Mouse (Mus musculus) hematopoietic stem cell, adult 5-6 weeks (primary cell): ENCODE measurements at regions not wholly inside any gene's neighbourhood (a gene's known extent, or its start where the extent isn't known, plus 50 kb on each side); places are given as distances from the start of the nearest gene placed in this dataset.

Experiments used
- ATAC-seq, 2 experiments: fragments of 125-278 bp in 1 of 2; replicated peaks in 1 of 2; 2 replicates each; pipeline ENCODE4 v1.8.0; 2016 to 2017; ENCODE audit warnings: inconsistent platforms in 2 of 2, mild to moderate bottlenecking in 2 of 2, moderate number of reproducible peaks in 2 of 2, low read depth in 1 of 2, moderate TSS enrichment in 1 of 2; ENCODE audit not compliant: low FRiP score in 2 of 2, poor library complexity in 2 of 2, severe bottlenecking in 2 of 2, insufficient read depth in 1 of 2, low TSS enrichment in 1 of 2

GRCm38 (mm10) chr4:106116611-106117010 lies 199.4 kb upstream of the Usp24 start:
- ATAC-seq: no peak

GRCm38 (mm10) chr4:106121306-106121705 lies 194.7 kb upstream of the Usp24 start:
- no peak for ATAC-seq

- ATAC-seq: no peak; a peak in 1 of 4 replicates
Measured at GRCm38 (mm10) chr4:106123038-106123654, 192.9 kb upstream of the Usp24 start.

GRCm38 (mm10) chr4:106127199-106127598 lies 188.8 kb upstream of the Usp24 start:
- ATAC-seq: no peak

GRCm38 (mm10) chr4:106127641-106128040 lies 188.4 kb upstream of the Usp24 start:
- peak in 1 of 2 experiments; percentile 45; a peak in 1 of 4 replicates for ATAC-seq

GRCm38 (mm10) chr4:106129327-106129726 lies 186.7 kb upstream of the Usp24 start:
- ATAC-seq: no peak

- no peak for ATAC-seq
Measured at GRCm38 (mm10) chr4:106129803-106130202, 186.2 kb upstream of the Usp24 start.

GRCm38 (mm10) chr4:106133746-106134730 lies 182.0 kb upstream of the Usp24 start:
- ATAC-seq: no peak

- ATAC-seq: no peak
Measured at GRCm38 (mm10) chr4:106142741-106143140, 173.3 kb upstream of the Usp24 start.

- no peak for ATAC-seq
Measured at GRCm38 (mm10) chr4:106144351-106145116, 171.5 kb upstream of the Usp24 start.

GRCm38 (mm10) chr4:106146919-106147460 lies 169.0 kb upstream of the Usp24 start:
- no peak for ATAC-seq

- no peak for ATAC-seq
Measured at GRCm38 (mm10) chr4:106148866-106149265, 167.1 kb upstream of the Usp24 start.

- no peak for ATAC-seq
Measured at GRCm38 (mm10) chr4:106149471-106150048, 166.5 kb upstream of the Usp24 start.

- ATAC-seq: no peak
Measured at GRCm38 (mm10) chr4:106150775-106151174, 165.2 kb upstream of the Usp24 start.

- no peak for ATAC-seq
Measured at GRCm38 (mm10) chr4:106157451-106158179, 158.4 kb upstream of the Usp24 start.

- 0 out of 4 replicates have a peak, but pooled peaks of 1 of the 2 experiments have one; percentile 17 for ATAC-seq
Measured at GRCm38 (mm10) chr4:106161592-106161991, 154.4 kb upstream of the Usp24 start.

GRCm38 (mm10) chr4:106162551-106162950 lies 153.5 kb upstream of the Usp24 start:
- ATAC-seq: no peak
